Mouse (Mus musculus): ENCODE results near the gene Gpr152.
"Not testable (repeated sequence)": the region's sequence is repeated elsewhere in the genome, so short reads cannot be mapped to it uniquely, and the experiment has no call there.

The Gpr152 gene

DNA sequence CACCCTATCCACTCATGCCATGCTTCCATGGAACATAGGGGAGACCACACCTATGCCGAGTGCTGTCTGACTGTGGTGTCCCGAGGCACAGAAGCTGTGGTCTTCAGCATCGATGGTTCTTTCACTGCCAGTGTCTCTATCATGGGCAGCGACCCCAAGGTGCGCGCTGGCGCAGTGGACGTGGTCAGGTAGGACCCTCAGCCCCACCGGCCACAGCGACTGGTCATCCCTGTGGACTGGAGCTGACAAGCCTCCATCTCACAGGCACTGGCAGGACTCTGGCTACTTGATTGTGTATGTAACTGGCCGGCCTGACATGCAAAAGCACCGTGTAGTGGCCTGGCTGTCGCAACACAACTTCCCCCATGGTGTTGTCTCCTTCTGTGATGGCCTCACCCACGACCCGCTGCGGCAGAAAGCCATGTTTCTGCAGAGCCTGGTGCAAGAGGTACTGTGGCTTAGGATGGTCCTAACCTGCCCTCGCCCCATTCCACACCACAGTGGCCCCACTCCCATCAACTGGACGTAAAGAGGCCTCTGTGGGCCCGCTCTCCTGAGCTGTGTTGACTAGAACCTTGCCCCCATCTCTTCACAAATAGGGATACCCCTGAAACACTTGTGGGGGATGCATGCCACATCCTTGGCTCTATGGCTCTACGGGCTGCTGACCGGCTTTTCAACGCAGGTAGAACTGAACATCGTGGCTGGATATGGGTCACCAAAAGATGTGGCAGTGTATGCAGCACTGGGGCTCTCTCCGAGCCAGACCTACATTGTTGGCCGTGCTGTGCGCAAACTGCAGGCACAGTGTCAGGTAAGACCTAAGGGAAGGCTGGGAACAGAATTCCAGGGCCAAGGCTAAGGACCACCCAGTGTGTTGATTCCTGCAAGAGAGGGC is 27.3 kb upstream of the Gpr152 start:
- DNase-seq (ENCODE audit: low spot score in 2 of 2) = no peak

DNA sequence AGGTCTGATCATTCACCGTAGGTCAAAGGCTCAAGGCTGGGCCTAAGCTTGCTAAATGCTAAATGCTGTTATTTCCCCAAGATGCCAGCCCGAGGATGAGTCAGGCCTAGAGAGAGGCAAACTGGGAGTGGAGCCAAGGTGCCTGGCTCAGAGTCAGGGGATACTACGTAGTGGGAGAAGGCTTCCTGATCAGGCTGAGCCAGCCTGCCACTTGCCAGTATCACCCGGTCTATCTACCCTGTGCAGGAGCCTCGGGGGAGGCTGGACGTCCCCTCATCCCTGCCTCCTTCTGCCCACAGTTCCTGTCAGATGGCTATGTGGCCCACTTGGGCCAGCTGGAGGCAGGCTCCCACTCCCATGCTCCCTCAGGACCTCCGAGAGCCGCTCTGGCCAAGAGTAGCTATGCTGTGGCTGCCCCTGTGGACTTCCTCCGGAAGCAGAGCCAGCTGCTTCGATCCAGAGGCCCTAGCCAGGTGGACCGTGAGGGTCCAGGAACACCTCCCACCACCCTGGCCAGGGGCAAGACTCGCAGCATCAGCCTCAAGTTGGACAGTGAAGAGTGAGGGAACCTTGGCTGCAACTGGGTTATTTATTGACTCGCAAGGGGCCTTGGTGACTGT is 26.3 kb upstream of the Gpr152 start:
- DNase-seq (ENCODE audit: low spot score in 2 of 2) = peak; percentile 68 to 81

DNA sequence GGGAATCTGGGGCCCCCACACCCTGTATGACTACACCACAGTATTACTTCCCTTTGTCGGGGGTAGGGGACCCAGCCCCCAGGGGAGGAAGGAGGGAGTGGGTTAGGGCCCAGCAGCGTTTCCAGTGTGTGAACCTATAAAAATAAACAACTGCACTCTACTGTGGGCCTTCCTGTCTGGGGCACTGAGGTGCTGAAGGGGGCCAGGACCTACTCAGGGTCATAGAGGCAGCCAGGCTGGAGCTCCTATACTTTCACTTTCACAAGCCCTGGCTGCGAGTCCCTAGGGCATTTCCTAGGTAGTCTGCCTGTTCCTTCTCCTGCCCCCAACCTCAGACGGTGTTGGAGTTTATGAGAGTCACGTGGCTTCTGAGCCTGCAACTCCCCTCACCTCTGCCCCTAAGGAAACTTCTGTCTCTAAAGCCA is 25.8 kb upstream of the Gpr152 start:
- peak in 1 of 2 experiments; percentile 55 for DNase-seq (ENCODE audit: low spot score in 2 of 2)

DNA sequence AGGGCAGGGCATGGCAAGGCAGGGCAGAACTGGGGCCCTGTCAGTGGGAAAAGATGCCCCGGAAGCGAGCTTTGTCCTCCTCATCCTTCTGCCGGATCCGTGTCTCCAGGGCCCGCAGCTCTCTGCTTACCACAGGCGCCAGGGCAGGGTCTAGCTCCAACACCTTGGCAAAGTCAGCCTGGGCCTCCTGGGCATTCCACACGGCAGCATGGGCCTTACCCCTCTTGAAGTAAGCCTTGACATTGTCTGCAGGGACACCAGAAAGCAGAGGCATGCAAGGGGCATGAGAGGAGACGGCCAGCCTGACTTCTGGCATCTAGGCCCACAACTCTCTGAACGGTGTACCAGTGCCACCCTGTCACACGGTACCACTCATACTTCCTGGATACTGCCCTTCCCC is 25.0 kb upstream of the Gpr152 start:
- DNase-seq (ENCODE audit: low spot score in 2 of 2) = no peak

DNA sequence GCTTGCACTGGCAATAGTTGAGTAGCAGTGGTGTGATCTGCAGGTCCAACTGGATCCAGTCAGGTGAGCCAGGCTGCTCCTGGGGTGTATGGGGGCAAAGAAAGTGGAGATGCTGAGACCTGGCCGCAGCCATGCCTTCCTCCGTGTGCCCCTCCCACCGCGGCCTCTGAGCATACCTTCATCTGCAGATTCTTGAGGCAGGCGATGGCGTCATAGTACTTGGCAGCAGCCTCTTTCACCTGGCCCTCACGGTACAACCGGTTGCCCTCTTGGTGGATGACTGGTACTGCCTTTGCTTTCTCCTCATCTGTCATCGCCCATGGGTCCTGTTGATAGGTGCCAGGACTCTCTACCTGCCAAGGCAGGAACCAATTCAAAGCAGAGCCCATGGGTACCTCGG is 24.4 kb upstream of the Gpr152 start:
- DNase-seq (ENCODE audit: low spot score in 2 of 2) = no peak

DNA sequence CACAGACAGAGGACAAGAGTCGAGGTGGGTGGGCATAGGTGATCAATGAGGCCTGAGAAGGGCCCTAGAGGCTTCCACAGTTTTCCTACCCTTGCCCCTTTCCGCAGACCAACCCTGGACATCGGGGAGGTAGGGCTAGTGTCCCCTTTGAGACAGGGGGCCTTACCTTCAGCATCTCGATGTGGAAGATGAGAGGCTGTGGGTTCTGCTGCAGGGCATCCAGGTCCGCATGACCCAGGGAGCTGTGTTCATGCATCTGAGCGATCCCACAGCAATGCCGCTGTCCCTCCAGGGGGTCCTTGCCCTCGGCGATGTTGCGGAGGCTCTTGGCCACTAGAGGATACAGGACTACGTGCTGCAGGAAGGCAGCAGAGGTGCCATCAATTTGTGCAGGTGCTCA is 23.8 kb upstream of the Gpr152 start:
- DNase-seq (ENCODE audit: low spot score in 2 of 2) = no peak

DNA sequence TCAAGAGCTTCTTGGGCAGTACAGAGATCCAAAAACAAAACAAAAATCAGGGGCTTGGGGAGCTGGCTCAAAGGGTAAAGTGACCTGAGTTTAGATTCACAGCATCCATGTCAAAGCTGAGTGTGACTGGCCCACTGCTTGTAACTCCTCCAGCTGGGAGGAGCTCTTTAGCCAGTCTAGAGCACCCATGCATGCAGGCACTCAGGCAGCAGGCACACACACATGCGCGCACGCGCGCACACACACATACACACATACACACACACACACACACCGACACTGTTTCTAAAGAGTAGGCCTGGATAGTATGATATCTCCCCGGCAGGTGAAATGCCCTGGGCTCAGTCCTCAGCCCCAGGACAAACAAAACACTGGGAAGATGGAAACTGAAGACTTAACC is 22.6 kb upstream of the Gpr152 start:
- DNase-seq (ENCODE audit: low spot score in 2 of 2) = no peak

DNA sequence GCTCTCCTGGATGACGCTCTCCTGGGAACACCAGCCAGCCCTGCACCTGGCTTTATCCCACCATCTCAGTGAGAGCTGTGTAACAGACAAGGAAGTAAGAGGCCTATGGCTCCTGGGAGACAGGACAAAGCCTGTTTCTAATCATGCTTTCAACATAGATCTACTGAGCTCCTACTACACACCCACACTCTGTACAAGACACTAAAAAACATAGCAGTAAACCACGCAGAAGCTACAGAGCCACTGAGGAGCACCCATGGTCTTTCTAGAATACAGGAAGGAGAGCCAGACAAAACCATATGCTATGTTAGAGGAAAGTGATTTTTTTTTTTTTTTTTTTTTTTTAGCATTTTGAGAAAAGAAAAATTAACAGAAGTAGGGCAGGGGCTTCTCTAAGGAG is 21.2 kb upstream of the Gpr152 start:
- no peak for DNase-seq (ENCODE audit: low spot score in 2 of 2)

DNA sequence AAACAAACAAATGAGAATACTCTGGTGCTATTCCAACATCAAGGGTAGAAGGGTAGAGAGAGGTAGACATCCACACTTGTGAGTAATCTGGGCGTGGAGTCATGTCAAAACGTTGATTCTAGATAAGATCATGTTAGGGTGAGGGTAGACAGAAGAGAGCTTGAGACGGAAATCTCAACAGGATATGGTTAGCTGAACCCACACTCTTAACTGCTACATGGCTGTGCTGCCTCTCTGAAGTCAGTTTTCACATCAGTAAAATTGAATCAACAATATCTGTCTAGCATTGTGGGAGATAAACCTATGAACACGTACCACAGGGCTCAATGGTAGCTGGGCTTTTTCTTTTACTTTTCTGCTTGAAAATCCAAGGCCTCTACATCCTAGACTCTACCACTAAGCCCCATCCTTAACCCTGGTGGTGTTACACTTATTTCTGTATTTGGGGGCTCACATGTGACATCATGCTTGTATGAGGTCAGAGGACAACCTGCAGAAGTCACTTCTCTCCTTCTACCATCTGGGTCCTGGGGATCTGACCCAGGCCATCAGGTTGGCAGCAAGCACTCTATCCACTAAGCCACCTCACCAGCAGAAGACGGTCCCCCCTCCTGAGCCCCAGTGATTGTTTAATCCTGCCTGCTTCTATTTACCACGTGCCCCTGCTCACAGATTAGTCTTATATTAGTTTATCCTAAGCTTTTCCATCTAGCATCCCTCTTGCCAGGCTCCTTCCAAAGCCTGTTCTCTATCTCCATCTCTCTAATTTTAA is 19.7 kb upstream of the Gpr152 start:
- no peak for DNase-seq (ENCODE audit: low spot score in 2 of 2)

DNA sequence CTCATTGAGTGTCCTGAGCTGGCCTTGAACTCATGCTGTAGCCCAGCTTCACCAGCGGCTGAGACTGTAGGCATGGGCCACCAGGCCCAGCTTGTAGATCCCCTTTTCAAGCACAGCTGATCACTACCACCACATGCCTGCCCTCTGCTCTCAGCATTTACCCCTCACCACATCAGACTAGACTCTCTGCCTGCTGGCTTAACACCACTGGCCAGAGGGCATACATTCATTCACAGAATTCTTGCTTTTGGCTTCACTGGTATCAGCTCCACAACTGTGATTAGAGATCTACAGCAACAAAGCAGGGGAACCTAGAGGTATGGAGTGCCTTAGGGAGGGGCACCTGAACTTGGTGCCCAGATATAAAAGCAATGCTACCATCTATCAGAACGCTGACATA is 19.1 kb upstream of the Gpr152 start:
- no peak for DNase-seq (ENCODE audit: low spot score in 2 of 2)

DNA sequence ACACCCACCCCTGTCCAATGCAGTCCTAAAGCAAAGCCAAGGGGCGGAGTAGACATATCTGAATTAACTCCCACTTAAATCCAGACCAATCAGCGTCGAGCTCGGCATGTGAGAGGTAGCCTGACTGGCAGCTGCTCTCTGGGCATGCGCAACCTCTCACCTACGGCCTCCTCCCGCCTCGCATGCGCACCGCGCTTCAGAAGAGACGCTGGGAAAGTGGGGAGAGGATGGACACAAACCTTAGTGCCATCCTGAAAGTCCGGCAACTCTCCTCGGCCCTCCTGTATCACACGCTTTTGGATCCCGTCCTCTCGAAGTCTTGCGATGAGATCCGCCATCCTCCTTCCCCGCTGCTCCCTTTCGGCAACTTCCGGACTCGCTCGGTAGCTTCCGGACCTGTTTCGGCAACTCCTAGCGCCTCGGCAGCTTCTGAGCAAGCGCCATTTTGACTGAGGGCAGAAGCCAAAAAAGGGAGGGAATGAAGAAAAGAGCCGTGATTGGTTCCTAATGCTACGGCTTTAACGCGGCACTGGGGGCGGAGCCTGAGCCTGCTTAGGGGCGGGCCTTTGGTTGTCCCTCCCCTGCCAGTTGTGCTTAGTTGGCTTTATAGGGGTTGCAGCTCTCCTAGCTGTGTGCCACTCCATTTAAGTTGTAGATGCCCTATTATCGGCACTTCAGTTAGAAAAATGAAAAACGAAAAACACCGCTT is 18.3 kb upstream of the Gpr152 start:
- DNase-seq (ENCODE audit: low spot score in 2 of 2) = peak; percentile 97 to 99

DNA sequence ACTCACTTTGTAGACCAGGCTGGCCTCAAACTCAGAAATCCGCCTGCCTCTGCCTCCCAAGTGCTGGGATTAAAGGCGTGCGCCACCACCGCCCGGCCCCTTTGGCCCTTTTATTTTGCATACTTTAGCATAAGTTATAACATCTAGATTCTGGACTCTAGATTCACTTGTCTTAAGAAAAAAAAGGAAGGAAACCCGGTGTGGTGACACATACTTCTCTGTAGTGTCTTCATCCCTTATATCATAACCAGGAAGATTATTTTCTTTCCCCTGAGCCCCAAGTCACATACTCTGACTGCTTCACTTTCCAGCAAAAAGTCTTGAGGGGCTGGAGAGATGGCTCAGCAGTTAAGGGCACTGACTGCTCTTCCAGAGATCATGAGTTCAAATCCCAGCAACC is 17.7 kb upstream of the Gpr152 start:
- not testable (repeated sequence) for DNase-seq (ENCODE audit: low spot score in 2 of 2)

DNA sequence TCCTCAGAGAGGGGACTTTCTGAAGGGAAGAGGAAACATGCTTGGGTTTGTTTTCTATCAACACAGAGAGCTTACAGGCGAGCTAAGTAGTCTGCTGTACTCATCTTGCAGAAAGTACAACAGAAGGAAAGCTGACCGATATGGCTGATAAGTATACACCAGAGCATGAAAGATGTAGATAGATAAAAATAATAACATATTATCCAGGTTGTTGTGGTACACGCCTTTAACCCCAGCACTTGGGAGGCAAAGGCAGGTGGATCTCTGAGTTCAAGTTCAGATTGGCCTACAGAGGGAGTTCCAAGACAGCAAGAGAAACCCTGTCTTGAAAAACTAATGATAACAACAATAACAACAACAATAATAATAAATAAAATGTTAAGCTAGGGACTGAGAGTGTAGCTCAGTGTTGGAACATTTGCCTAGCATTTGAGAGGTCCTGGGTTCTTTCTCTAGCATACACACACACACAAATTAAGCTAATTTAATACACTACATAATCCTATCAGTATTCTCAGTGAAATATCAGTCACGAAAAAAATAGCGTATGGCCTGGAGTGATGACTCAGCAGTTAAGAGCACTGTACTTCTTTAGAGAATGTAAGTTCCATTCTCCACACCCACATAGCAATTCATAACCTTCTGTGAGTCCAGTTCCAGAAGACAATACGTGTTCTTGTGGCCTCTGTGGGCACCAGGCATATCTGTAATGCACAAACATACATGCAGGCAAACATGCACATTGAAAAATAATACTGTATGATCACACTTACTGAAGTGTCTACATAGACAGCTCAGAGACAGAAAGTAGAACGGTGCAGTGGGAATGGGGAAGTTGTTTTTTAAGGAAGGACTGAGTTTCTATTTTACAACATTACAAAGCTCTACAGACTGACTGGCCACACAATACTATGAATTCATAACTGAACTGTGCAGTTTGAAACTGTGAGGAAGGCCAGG is 16.9 kb upstream of the Gpr152 start:
- DNase-seq (ENCODE audit: low spot score in 2 of 2) = no peak

DNA sequence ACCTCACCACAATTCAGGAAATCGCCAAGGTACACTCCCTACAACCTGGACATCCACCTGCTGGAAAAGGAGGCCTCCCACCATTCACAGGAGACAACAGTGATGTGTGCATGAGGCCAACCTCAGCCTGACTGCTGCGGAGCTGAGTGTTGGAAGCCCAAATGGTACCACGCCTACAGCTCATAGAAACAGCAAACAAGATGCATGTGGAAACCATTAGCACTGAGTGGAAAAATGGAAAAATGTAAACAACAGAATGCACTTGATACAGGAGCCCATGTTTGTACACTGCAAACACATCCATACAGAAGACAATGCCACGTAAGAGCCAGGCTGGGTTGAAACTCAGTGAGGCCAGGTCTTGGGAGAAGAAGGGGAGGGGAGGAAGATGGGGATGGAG is 15.2 kb upstream of the Gpr152 start:
- no peak for DNase-seq (ENCODE audit: low spot score in 2 of 2)

DNA sequence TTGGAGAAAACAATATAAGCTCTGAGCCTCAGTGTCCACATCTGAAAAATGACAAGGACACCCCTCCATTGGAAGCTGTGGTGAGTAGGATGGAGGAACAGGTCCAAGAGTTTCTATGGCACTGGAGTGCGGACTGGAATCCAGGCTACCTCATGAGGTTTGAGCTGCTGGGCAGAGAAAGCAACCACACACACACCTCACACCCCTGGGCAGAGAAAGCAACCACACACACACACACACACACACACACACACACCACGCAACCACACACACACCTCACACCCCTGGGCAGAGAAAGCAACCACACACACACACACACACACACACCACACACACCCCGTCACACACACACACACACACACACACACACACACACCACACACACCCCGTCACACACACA is 14.3 kb upstream of the Gpr152 start:
- not testable (repeated sequence) for DNase-seq (ENCODE audit: low spot score in 2 of 2)

DNA sequence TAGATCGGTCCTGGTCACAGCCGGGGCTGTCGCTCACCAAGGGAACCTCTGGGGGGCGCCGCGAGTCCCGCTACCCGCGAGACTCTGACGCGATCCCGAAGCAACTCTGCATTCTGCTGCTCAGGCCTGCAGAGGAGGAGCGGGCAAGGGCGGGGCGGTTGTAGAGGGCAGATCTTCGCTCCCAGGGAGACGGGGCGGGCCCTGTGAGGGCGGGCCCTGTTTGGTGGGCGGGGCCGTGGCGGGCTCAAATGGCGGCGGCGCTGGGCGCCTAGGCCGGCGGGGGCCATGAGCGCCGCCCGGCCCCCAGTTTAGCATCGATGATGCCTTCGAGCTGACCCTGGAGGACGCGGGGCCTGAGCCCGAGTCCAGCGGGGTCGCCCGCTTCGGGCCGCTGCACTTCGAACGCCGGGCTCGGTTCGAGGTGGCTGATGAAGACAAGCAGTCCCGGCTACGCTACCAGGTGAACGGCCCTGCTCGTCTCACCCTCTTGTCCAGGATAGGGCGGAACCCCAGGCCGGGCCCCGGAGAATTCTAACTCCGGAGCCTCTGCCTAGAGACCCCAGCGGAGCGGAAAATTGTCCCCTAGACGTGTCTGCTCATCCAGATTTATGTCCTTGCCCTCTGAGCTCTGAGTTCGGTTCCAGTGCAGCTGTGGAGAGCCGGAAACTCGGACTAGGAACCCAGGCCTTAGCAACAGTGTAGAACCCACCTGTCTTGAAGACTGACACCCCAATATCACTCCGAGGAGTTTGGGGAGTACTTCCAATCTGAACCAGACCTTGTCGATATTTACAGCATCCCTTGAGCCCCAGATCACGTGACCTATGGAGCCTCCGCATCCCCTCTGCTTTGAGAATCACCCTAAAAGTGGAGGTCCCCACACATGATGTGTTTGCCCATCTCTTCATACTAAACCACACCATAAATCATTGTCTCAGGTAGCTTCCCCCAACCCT is 13.6 kb upstream of the Gpr152 start, which contains the start of gene Aip:
Gene Aip (minus strand): TSS at position 118 of the 956 bp plus-strand sequence.
- peak; percentile 97 to 98 for DNase-seq (ENCODE audit: low spot score in 2 of 2)

DNA sequence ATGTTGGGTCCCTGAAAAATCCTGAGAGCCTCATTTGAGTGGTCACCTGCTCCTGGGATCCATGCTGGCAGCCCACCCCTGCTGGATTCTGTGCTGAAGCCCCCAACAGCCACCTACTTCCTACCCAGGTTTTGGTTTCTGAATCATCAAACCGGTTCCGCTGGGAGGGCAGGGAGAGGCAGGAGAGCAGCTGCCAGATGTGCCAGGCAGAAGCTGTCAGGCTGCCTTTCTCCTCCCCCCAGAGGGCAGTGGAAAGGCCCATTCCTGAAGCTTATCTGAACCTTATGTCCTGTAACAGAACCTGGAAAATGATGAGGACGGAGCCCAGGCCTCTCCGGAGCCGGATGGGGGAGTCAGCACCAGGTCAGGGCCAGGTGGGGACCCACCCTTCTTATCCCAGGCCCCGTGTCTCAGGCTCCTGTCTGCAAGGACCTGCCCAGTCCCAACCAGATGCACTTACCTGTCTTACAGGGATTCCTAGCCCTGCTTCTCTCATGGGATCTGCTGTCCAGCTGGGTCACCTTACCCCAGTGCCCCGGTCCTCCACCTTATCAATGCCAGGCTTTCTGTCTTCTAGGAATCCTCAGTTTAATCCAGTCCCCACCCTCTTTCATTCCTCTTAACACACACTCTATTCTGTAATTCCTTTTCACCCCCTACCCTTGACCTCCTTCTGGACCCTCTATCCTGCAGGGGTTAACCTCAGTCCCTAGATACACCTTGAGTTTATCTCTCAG is 12.7 kb upstream of the Gpr152 start:
- DNase-seq (ENCODE audit: low spot score in 2 of 2) = no peak

DNA sequence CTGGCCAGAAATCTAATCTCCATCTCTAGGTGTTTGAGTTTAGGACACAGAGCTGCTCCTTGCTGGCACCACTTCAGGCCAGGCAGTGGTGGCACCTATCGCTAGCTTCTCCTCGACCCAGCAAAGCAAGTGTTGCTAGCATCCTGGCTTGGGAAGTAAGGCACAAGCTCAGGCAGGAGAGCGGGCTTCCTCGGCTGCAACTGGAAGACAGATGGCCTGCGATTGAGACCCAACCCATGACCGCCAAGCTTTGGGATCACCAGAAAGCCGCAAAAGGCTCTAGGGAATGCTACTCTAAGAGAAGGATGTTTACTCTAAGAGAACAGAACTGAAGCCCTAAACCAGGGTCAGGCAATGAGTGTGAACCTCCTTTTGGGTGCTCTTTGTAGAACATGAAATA is 10.1 kb upstream of the Gpr152 start:
- DNase-seq (ENCODE audit: low spot score in 2 of 2) = no peak

DNA sequence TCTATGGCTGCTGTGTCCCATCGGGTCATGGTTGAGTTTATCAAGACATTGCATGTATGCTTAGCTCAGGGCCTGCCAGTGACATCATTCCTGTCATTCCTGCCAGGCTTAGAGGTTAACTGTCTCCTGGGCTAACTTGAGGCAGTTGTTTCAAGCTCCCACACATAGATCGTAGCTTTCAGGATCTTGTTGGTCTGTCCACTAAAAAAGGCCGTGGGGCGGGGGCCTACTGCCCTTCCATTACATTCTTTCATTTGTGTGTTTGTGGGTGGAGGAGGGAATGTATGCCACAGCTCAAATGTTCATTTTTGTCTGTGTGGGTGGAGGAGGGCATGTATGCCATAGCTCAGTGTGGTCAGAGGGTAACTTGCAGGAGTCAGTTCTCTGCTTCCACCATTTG is 9.5 kb upstream of the Gpr152 start:
- no peak for DNase-seq (ENCODE audit: low spot score in 2 of 2)

Data from heart, adult 9 months (tissue).